Mouse (Mus musculus): ENCODE measurements around the gene Plk3.

Plk3 gene

DNA sequence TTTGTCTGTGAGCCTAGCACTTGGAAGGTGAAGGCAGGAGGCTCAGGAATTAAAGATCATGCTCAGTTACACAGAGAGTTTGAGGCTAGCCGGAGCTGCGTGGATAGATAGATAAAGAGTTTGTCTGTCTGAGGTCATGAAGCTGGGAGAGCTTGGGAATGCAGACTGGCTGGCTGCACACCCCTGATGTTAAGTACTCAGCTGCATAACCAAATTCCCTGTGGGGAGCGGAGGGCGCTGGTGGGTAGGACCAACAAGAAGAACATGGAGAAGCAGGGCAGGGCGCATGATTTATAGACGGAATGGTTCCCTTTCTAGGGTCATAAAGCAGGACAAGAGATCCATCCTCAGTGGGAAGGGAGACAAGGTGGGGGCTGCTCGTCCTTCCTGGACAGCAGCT, 9.3 kb upstream of the Plk3 start:
- in situ Hi-C loops (cut with MboI; ENCODE audit: unreplicated experiment in 2 of 2): loop anchor here (5.0 to 25.0 kb wide), 5 partner anchors 146 to 1006 kb away; partner anchors contain the start of genes Ccdc163 (in 1 of the 2), Hectd3 (in 1 of the 2), Mmachc (in 1 of the 2) and Tesk2 (in 1 of the 2)

DNA sequence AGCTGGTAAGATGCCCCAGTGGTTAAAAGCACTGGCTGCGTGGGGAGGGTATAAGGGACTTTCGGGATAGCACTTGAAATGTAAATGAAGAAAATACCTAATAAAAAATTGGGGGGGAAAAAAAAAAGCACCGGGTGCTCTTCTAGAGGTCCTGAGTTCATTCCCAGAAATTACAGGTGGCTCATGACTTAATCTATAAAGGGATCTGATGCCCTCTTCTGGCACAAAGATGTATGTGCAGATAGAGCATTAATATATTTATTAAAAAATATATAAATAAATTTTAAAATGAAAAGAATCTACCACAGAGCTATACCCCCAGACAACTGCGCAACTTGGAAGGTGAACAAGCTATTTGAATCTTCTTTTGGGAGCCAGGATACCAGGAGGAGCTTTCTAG, 6.8 kb upstream of the Plk3 start:
- in situ Hi-C loops (cut with MboI; ENCODE audit: unreplicated experiment in 2 of 2): loop anchor here (5.0 to 25.0 kb wide), 5 partner anchors 143 to 1003 kb away; partner anchors contain the start of genes Ccdc163 (in 1 of the 2), Hectd3 (in 1 of the 2), Mmachc (in 1 of the 2) and Tesk2 (in 1 of the 2)

DNA sequence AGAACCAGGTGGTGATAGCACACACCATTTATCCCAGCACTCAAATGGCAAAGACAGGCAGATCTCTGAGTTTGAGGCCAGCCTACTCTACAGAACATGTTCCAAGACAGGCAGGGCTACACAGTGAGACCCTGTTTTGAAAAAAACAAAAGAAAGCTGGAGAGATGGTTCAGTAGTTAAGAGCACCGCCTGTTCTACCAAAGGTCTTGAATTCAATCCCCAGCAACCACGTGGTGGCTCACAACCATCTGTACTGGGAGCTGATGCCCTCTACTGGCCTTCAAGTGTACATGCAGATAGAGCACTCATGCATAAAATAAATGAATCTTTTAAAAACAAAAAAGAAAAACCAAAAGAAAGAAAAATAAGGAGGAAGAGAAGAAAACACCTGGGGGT, 5.5 kb upstream of the Plk3 start:
- in situ Hi-C loops (cut with MboI; ENCODE audit: unreplicated experiment in 2 of 2): loop anchor here (5.0 to 25.0 kb wide), 4 partner anchors 147 to 1002 kb away; partner anchors contain the start of genes Ccdc163 (in 1 of the 2), Mmachc (in 1 of the 2), Tesk2 (in 1 of the 2) and Urod (in 1 of the 2)

DNA sequence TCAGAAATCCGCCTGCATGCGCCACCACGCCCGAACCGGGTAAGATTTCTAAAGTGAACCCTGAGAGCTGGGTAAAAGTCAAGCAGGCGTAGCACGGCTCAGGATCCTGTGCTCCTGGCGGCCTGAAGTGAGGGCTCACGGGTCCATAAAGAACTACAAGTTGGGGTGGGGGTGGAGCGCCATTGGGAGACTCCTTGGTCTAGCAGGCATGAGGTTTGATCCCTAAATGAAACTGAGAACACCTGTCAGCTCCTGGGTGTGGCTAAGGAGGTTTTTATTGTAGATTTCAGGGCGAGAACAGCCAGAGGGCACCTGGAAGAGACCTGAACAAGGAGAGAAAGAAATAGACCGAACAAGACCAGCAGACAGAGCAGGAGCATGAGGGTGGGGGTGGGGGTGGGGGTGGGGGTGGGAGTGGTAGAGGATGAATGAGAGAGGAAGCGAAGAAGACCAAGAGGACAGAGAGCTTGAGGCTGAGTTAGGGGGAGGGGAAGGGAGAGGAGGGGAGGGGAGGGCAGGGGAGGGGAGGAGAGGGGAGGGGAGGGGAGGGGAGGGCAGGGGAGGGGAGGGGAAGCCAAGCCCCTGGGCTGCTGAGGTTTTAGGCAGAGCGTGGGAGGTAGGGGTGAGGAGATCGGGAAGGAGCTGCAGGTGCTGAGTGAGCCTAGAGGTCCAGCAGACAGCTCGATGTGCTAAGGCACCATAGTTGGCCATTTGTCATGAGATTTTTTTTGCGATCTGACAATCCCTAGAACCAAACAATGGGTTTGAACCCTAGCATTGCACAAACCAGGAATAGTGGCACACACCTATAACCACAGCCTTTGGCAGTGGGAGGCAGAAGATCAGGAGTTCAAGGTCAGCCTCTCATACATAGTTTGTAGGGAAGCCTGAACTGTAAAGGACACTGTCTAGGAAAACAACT, 4.8 kb upstream of the Plk3 start:
- in situ Hi-C loops (cut with MboI; ENCODE audit: unreplicated experiment in 2 of 2): loop anchor here (5.0 to 25.0 kb wide), 4 partner anchors 146 to 1001 kb away; partner anchors contain the start of genes Ccdc163 (in 1 of the 2), Mmachc (in 1 of the 2), Tesk2 (in 1 of the 2) and Urod (in 1 of the 2)

DNA sequence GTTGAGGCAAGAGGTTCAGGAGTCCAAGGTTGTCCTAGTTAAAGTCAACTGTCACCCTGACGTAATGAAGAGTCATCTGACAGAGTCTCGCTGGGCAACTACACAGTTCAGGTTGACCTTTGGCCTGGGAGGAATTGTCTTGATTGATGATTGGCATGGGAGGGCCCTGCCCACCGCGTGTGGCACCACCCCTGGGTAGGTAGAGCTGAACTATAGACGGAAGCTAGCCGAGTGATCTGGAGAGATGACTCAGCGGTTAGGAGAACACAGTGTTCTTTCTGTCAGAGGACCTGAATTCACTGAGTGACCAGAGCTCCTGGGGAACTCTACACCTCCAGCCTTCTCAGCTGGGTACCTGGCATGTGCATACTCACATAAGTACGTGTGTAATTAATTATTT, 2.3 kb upstream of the Plk3 start:
- in situ Hi-C loops (cut with MboI; ENCODE audit: unreplicated experiment in 2 of 2): loop anchor here (5.0 to 25.0 kb wide), 4 partner anchors 144 to 999 kb away; partner anchors contain the start of genes Ccdc163 (in 1 of the 2), Mmachc (in 1 of the 2), Tesk2 (in 1 of the 2) and Urod (in 1 of the 2)

DNA sequence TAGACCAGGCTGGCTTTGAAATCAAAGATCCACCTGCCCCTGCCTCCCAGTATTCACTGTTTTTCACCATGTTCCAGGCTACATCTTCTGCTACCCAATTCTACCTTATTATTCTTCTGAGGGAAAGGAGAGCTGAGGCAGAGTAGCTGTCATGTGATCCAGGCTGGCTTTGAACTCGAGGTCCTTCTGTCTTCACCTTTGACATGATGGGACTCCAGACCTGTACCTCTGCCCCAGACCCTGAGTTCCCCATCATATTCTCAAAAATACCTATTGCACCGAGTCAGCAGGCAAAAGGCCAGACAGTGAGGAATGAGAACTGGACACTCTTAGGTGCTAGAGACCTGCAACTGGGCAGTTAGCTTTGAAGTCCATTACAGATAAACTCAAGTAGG, 835 bp upstream of the Plk3 start:
- in situ Hi-C loops (cut with MboI; ENCODE audit: unreplicated experiment in 2 of 2): loop anchor here (10.0 to 25.0 kb wide), 3 partner anchors 422 to 997 kb away; partner anchors contain the start of genes Ccdc163 (in 1 of the 2), Mmachc (in 1 of the 2) and Tesk2 (in 1 of the 2)

DNA sequence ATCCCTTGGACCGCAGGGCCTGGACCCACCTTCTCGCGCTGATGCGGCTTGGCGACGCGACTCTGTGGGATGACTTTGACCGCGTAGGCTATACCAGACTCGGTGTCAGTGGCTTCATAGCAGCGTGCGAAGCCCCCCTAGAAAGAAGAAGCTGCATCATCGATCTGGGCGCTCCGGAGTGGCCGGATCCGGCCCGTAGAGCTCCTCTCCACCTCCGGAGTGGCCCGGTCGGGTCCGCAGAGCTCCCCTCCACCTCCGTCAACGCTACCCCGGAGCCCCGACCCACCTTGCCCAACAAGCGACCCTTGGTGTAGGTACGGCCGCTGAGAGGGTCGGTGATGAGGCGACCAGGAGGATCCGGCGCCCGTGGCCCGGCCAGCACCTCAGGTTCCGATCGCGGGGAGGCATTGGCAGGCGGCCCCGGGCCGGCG, 382 bp downstream of the Plk3 start:
- in situ Hi-C loops (cut with MboI; ENCODE audit: unreplicated experiment in 2 of 2): loop anchor here (10.0 to 25.0 kb wide), 3 partner anchors 421 to 996 kb away; partner anchors contain the start of genes Ccdc163 (in 1 of the 2), Mmachc (in 1 of the 2) and Tesk2 (in 1 of the 2)

DNA sequence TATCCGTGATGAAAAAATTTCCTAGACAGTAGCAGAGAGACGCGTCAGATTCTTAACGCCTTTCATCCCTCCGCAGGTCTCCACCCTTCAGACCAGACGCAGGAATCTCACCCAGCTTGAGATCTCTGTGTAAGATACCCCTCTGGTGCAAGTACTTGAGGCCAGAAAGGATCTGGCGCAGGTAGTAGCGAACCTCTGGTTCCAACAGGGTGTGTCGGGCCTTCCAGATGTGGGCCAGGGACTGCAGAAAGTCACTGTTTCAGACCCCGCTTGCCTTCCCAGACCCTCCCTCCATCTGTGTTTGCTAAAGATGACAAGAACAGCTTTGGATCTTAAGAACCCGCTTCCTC, 994 bp downstream of the Plk3 start:
- in situ Hi-C loops (cut with MboI; ENCODE audit: unreplicated experiment in 2 of 2): loop anchor here (10.0 to 25.0 kb wide), 3 partner anchors 420 to 995 kb away; partner anchors contain the start of genes Ccdc163 (in 1 of the 2), Mmachc (in 1 of the 2) and Tesk2 (in 1 of the 2)

DNA sequence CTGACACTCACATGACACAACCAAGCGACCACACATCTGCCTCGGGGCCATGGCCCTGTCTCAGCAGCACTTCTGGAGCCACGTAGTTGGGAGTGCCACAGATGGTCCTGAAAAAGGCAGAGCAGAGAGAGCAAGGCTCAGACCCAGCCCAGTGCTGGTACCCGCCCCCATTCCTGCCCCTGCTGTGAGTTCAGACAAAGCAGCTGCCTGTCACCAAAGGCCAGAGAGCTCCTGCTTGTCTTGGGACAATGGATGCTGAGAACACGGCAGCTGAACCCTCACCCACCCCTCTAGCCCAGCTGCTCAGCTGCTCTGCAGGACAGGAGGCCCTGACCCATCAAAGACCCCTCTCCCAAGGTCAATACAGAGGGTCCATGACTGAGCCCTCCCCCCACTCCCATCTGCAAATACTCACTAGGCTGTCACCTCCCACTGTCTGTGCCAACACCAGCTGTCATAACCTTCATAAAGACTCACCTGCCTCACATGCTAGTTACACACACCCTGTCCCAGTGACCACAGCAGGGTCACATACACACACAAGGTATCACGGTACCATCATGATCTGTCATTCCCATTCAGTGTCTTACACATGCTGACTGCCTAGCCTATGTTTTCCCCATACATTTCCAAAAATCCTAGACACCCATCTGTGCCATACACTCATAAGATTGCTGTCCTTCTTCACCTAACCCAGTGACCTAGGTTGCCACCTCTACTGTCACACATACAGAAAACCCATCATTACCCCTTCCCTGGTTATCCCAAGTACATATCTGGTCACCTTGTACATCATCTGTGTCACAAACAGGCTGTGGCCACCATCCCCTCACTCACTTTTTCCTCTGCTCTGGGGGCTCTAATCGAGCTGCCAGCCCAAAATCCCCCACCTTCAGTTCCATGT, 1.6 kb downstream of the Plk3 start:
- in situ Hi-C loops (cut with MboI; ENCODE audit: unreplicated experiment in 2 of 2): loop anchor here (10.0 to 25.0 kb wide), 3 partner anchors 420 to 995 kb away; partner anchors contain the start of genes Ccdc163 (in 1 of the 2), Mmachc (in 1 of the 2) and Tesk2 (in 1 of the 2)

DNA sequence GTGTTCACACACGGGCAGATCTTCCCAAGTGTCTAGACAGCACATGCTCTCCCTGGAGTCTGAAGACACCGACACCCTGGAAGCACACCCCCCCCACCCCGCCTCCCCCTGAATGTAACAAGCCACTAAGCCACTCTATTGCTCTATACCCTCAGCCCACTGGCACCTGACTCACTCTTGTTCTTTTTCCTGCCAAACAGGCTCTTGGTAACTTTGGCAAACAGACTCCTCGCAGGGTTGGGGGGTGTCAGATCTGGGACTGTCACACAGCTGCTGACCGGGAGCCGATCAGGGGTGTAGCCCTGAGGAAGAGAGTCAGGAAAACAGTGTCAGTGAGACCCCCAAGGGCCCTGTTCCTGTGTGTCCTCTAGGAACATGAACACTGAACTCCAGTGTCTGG, 2.6 kb downstream of the Plk3 start:
- in situ Hi-C loops (cut with MboI; ENCODE audit: unreplicated experiment in 2 of 2): loop anchor here (10.0 to 25.0 kb wide), 3 partner anchors 419 to 994 kb away; partner anchors contain the start of genes Ccdc163 (in 1 of the 2), Mmachc (in 1 of the 2) and Tesk2 (in 1 of the 2)

DNA sequence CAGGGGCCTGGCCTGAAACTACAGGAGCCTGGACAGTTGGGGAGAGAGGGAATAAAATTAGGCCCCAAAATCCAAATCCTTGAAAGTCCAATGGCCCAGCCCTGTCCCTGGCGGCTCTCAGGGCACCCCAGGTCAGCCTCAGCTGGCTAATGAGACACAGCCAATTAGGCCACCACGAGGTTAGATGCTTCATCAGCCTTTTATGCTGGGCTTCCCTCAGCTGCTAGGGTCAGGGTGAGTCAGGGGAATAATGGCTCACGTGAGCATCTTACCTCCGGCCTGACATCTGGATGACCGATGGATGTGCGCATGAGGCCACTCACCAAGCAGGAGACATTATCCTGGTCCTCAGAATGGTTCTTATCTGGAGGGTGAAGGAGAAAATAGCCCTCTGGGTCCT, 3.0 kb downstream of the Plk3 start:
- in situ Hi-C loops (cut with MboI; ENCODE audit: unreplicated experiment in 2 of 2): loop anchor here (10.0 to 25.0 kb wide), 3 partner anchors 418 to 993 kb away; partner anchors contain the start of genes Ccdc163 (in 1 of the 2), Mmachc (in 1 of the 2) and Tesk2 (in 1 of the 2)

DNA sequence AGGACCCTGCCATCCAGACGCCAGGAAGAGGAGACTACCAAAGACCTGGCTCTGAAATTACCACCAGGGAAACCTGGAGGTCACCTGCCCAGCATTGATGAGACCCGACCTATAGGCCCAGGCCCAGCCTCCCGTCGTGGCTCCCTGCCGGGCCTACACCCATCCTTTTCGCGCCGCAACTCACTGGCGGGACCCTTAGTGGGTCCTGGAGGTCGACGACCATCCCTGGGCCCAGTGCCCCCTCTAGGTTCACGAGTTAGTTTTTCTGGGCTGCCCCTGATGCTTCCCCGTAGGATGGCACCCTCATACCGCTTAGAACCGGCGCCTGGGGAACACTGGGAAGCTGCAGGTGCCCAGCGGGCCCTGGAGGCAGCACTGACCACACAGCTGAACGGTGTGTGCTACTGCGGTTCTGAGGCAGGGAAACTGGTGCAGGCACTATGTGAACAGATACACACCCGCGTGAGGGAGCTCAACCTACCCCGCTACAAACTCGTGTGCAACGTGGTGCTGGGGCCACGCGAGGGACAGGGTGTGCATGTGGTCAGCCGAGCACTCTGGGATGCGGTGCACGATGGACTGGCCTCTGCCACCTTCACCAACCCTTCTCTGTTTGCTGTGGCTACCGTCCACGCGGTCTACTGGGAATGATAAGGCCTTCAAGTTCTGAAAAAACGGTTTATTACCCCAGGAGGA, 5.6 kb downstream of the Plk3 start:
- in situ Hi-C loops (cut with MboI; ENCODE audit: unreplicated experiment in 2 of 2): loop anchor here in 1 of 2 experiments (25.0 kb wide), 2 partner anchors 416 to 991 kb away; partner anchors contain the start of genes Ccdc163, Mmachc and Tesk2

DNA sequence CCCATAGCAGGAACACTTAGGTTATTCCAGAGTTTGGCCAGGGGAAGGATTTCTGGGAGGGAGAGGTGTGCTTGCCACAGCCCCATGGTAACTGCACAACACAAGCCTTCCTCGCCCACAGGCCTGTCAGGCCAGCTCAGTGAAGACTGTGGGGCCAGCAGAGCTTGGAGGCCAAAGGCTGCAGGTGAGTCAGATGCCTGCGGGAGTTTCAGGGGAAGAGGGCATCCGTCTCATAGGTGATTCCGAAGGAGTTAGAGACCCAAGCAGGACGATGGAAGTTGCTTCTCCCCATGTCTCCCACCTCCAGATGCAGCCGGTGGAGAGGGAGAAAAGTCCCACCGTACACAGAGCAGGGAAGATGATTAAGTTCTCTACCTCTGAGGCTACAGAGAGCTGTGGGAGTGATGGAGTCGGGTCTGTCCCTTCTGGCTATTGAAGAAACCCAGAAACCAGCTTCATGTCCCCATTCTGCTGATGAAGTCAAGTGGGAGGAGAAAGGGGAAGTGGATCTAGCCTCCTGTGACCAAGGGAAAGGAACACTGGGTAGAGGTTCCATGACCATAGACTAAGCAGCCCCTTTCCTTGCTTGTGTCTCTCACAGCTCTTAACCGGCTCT, 7.0 kb downstream of the Plk3 start, which contains the start of gene Tctex1d4:
TSS of gene Tctex1d4 (plus strand) at position 120 of the 616 bp plus-strand sequence.
- in situ Hi-C loops (cut with MboI; ENCODE audit: unreplicated experiment in 2 of 2): loop anchor here in 1 of 2 experiments (25.0 kb wide), 2 partner anchors 414 to 989 kb away; partner anchors contain the start of genes Ccdc163, Mmachc and Tesk2

DNA sequence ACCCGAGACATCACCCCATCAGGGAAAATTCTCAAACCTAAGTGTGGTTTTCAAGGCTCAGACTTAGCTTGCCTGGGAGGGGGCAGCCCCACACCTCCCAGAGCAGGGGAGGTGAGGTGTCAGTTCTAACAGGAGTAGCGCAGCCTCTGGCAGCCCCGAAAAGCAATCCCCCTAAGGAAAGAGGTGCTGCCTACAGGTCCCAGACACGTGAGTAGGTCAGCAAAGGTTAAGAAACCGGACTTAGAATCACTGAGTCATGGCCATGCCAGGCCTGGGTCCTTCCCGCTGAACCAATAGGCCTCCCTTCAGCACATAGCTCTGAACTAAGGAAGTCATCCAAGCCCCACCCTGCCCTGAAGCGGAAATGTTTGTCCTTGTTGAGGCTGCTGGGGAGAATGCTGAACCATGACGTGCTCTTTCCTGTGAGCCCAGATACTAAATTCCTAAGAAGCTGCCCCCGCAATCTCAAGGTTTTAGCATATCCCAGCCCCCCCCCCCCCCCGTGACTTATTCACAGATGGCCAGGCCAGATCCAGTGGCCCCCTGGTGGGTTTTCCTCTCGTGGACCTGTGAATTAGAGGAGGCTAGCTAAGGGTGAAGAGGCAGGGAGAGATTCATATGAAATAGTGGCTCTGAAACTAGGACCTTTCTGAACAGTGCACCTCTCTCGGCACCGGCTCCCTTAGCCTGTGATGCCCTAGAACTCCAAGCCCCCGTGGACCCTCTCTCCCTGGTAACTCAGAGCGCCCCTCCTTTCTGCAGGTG, 7.7 kb downstream of the Plk3 start:
- in situ Hi-C loops (cut with MboI; ENCODE audit: unreplicated experiment in 2 of 2): loop anchor here in 1 of 2 experiments (25.0 kb wide), 2 partner anchors 414 to 989 kb away; partner anchors contain the start of genes Ccdc163, Mmachc and Tesk2

DNA sequence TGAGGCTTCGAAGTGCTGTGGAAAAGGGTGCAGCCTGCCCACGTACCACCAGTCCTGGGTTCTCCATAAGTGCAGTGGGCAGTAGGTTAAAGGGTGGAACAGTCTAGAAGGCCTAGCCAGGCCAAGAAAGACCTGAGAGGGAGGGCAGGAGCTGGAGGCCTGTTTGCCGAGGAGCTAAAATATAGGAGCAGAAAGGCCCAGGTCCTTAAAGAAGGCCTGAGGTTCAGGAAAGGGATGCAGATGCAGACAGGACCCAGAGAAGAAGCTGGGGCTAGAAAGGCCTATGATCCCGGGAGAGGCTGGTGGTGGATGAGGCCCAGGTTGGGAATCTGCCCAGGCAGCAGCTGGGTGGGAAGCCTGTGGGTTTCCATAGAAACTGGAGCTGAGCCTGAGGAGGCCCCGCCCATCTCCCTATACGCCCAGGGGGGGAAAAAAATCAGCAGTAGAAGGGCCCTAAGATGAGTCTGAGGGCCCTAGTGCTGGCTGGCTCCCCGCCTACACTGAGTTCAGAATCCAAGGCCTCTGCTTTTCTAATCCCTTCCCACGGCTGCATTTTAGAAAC, 8.3 kb downstream of the Plk3 start, which contains the start of gene Btbd19:
TSS of gene Btbd19 (minus strand) at position 378 of the 562 bp plus-strand sequence.
- in situ Hi-C loops (cut with MboI; ENCODE audit: unreplicated experiment in 2 of 2): loop anchor here in 1 of 2 experiments (25.0 kb wide), 2 partner anchors 413 to 988 kb away; partner anchors contain the start of genes Ccdc163, Mmachc and Tesk2

DNA sequence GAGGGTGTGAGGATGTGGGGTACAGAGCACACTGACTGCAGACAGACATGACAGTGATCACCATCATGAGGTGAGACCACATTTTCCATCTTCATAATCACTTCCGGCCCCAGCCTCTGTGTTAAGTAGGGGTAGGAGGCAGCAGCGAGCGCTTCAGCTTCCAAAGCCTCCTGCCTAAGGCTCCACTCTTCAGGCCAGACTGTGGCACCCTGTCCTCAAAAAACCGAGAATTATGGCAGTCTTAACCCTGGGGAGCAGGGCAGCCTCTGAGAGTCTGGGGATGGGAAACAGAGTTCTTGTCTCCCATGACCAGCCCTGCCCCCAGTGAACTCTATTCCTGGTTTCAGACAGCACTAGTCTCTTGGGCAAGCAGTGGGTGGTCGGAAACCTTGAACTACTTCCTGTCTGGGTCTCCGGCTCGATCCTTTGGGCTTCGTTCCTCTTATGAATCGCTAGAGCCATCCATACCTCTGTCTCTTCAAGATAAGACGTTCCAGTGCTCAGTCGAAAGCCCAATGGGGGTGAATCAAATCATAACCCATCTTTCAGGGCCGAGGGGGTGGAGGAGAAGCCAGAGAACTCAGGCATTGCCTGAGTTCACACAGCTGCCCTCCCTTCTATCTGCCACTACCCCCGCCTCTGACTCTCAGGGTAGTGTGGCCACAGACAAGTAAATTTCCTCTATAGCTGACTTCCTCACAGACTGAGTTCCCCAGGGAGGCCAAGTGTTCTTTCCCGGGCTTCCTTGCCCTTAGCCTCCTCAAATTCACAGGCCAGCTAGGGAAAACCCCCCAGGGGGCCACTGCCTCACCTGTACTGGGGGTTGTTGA, 9.0 kb downstream of the Plk3 start:
- in situ Hi-C loops (cut with MboI; ENCODE audit: unreplicated experiment in 2 of 2): loop anchor here in 1 of 2 experiments (25.0 kb wide), 2 partner anchors 412 to 987 kb away; partner anchors contain the start of genes Ccdc163, Mmachc and Tesk2

All from v-Abl transformed pro-B cells (cell line).